Mouse (Mus musculus) NIH3T3 (cell line): ENCODE measurements around the gene Gm20828.
"Not testable (repeated sequence)": the region's sequence is repeated elsewhere in the genome, so short reads cannot be mapped to it uniquely, and the experiment has no call there.

Experiments used
- DNase-seq: peaks from one replicate; pipeline ENCODE4 v3.0.0-alpha.2; 2012; ENCODE audit warnings: low read depth

The Gm20828 gene

DNA sequence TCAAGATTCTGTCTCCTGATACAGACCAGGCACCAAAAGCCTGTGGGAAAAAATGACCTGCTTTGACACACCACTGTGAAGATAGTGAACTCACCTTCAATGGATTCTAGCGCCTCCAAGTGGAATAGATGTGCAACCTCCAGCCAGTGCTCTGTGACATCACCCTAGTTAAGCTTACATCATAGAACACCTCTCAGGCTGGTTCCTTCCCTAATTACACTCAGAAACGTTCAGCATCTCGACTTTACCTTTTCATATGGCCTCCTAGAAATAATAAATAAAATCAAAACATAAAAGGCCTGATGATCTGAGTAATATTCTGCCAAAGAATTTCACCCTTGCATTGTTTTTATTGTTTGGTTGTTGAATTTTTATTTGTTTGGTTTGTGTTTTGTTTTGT is at the start of gene Gm20828:
Gene Gm20828, minus strand, starts transcription at position 101 of the 400 bp plus-strand sequence.
- DNase-seq, result not testable (repeated sequence)
